Mouse (Mus musculus): ENCODE measurements at regions not wholly inside any gene's neighbourhood (a gene's known extent, or its start where the extent isn't known, plus 50 kb on each side); places are given as distances from the start of the nearest gene placed in this dataset.

DNA sequence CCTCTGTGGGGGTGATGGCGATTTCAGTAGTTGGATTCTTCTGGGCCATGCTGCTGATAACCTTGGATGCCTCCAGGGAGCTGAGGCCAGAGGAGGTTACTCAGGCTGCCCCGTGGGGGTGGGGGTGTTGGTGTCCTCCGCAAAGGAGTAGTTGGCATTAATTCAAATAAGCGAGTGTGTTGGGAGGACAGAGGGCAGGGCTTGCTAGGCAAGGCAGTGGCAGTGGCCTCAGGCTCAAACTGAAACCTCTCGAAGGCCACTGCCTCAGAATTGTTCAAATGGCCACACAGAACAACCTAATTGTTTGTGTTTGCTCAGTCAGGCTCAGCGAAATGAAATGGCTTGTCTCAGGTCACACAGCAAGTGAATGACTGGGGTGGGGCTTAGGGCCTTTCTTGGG is 66.6 kb upstream of the Id2 start:
- no peak; the same call in 1 of the 2 replicates for ATAC-seq (ENCODE audit: insufficient read depth, low FRiP score, low TSS enrichment)
- H3K27me3 ChIP-seq (ENCODE audit: control insufficient read depth, insufficient read depth, low read length), result no peaks in the 10 kb centered on the region
- 26% methylated on average over 6 of the region's 6 CpGs for WGBS

DNA sequence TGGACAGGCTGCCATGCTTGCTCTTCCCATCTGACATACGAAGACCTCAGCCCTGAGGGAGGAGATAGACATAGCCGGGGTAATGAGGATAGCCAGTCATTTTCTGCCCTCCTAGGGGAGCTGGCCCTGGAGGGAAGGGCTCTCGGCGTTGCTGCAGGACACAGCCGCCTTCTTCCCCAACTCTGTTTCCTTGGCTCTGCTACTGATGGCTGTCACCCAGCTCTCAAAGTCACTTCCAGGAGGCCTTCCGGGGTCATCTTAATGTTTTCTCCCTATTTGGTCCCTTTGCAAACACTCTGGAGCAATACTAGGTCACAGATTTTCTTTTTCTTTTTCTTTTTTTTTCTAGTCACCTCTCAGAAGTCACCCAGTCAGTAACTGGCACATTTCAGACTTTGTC is 65.9 kb upstream of the Id2 start:
- ATAC-seq (ENCODE audit: insufficient read depth, low FRiP score, low TSS enrichment) (no peak), DNase-seq (ENCODE audit: low spot score) (no peak)
- H3K4me3 ChIP-seq (ENCODE audit: low read depth, low read length), result no peak overlapping the region
- no peak overlapping the region for H3K9ac ChIP-seq (ENCODE audit: low read length)
- H3K27me3 ChIP-seq (ENCODE audit: control insufficient read depth, insufficient read depth, low read length), result no peaks in the 10 kb centered on the region
- no peak overlapping the region for H3K27ac ChIP-seq (ENCODE audit: low read depth, low read length)
- H3K36me3 ChIP-seq (ENCODE audit: control insufficient read depth, insufficient read depth, low read length), result no peaks in the 10 kb centered on the region
- no peak overlapping the region for H3K4me2 ChIP-seq (ENCODE audit: low read depth)
- peaks cover 9% of the 10 kb centered on the region for H3K4me1 ChIP-seq (ENCODE audit: control insufficient read depth, insufficient read depth, low read length)
- no peaks in the 10 kb centered on the region for H3K9me3 ChIP-seq (ENCODE audit: control insufficient read depth, low read length)
- WGBS, result 81% methylated on average over 6 of the region's 6 CpGs

More for the DNA sequence above, 66.6 kb upstream of the Id2 start:
- Histone ChIP-seq H3K9ac (ENCODE audit: low read length) (no peak overlapping the region), H3K4me3 (ENCODE audit: low read depth, low read length) (no peak overlapping the region), H3K9me3 (ENCODE audit: control insufficient read depth, low read length) (no peaks in the 10 kb centered on the region), H3K4me1 (ENCODE audit: control insufficient read depth, insufficient read depth, low read length) (peaks cover 9% of the 10 kb centered on the region), H3K4me2 (ENCODE audit: low read depth) (no peak overlapping the region), H3K36me3 (ENCODE audit: control insufficient read depth, insufficient read depth, low read length) (no peaks in the 10 kb centered on the region), H3K27ac (ENCODE audit: low read depth, low read length) (no peak overlapping the region)
- no peak for DNase-seq (ENCODE audit: low spot score)

GRCm38 (mm10) chr12:25161939-25162338 is 65.0 kb upstream of the Id2 start:
- no peak overlapping the region for H3K27ac ChIP-seq (ENCODE audit: low read depth, low read length)
- H3K4me1 ChIP-seq (ENCODE audit: control insufficient read depth, insufficient read depth, low read length), result peaks cover 9% of the 10 kb centered on the region
- no peak for DNase-seq (ENCODE audit: low spot score)
- WGBS, result 83% methylated on average over 6 of the region's 6 CpGs
- no peak overlapping the region for H3K9ac ChIP-seq (ENCODE audit: low read length)
- no peaks in the 10 kb centered on the region for H3K27me3 ChIP-seq (ENCODE audit: control insufficient read depth, insufficient read depth, low read length)
- H3K4me2 ChIP-seq (ENCODE audit: low read depth), result no peak overlapping the region
- no peak overlapping the region for H3K4me3 ChIP-seq (ENCODE audit: low read depth, low read length)
- no peak for ATAC-seq (ENCODE audit: insufficient read depth, low FRiP score, low TSS enrichment)
- H3K36me3 ChIP-seq (ENCODE audit: control insufficient read depth, insufficient read depth, low read length), result no peaks in the 10 kb centered on the region
- no peaks in the 10 kb centered on the region for H3K9me3 ChIP-seq (ENCODE audit: control insufficient read depth, low read length)

GRCm38 (mm10) chr12:25160990-25161843 is 64.3 kb upstream of the Id2 start:
- H3K4me1 ChIP-seq (ENCODE audit: control insufficient read depth, insufficient read depth, low read length), result peaks cover 9% of the 10 kb centered on the region
- ATAC-seq (ENCODE audit: insufficient read depth, low FRiP score, low TSS enrichment) (no peak), DNase-seq (ENCODE audit: low spot score) (no peak)
- H3K36me3 ChIP-seq (ENCODE audit: control insufficient read depth, insufficient read depth, low read length), result no peaks in the 10 kb centered on the region
- no peaks in the 10 kb centered on the region for H3K27me3 ChIP-seq (ENCODE audit: control insufficient read depth, insufficient read depth, low read length)
- H3K9me3 ChIP-seq (ENCODE audit: control insufficient read depth, low read length), result no peaks in the 10 kb centered on the region
- H3K27ac ChIP-seq (ENCODE audit: low read depth, low read length), result no peak overlapping the region
- H3K9ac ChIP-seq (ENCODE audit: low read length), result no peak overlapping the region
- H3K4me2 ChIP-seq (ENCODE audit: low read depth), result no peak overlapping the region
- H3K4me3 ChIP-seq (ENCODE audit: low read depth, low read length), result no peak overlapping the region
- WGBS, result 74% methylated on average over 15 of the region's 15 CpGs

DNA sequence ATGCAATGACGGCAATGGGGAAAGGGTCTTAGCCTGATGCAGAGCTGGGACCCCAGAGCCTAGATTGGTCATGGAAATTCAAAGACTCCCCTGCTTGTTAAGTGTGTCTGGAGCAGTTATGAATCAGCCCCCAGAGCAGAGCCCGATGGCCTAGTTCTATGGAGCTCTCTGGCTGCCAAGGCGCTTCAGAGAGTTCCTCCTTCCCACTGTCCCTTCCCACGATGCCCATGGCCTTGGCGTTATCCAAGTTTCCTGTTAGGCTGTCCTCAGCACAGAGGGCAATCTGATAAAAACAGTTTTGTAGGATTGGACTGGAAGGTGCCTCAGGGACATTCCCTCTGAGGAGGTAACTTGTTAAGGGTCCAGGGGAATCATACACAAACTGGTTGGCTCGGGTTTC is 62.2 kb upstream of the Id2 start:
- Histone ChIP-seq H3K27ac (ENCODE audit: low read depth, low read length) (no peak overlapping the region), H3K27me3 (ENCODE audit: control insufficient read depth, insufficient read depth, low read length) (no peaks in the 10 kb centered on the region), H3K4me1 (ENCODE audit: control insufficient read depth, insufficient read depth, low read length) (peaks cover 9% of the 10 kb centered on the region), H3K4me2 (ENCODE audit: low read depth) (no peak overlapping the region), H3K9me3 (ENCODE audit: control insufficient read depth, low read length) (no peaks in the 10 kb centered on the region), H3K9ac (ENCODE audit: low read length) (no peak overlapping the region), H3K36me3 (ENCODE audit: control insufficient read depth, insufficient read depth, low read length) (no peaks in the 10 kb centered on the region), H3K4me3 (ENCODE audit: low read depth, low read length) (no peak overlapping the region)
- 88% methylated on average over 6 of the region's 6 CpGs for WGBS
- ATAC-seq (ENCODE audit: insufficient read depth, low FRiP score, low TSS enrichment) (no peak), DNase-seq (ENCODE audit: low spot score) (no peak)

DNA sequence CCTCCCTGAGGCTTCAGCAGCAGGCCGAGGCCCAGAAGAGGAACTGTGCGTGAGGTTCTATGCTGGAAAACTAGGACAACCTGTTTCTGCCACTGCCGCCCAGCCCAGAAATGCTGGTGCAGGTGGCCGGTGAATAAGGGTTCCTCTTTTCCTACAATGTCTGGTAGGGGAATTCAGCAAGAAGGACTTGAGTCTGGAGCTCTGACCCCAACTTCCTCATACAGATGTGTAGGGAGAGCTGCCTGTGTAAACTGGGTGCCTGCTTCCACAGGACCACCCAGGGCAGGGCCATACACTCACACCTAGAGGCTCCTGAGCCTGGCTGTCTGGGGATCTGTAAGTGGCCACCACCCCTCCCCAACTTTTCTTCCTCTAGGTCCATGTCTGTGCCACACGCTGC is 60.3 kb upstream of the Id2 start:
- Histone ChIP-seq H3K9ac (ENCODE audit: low read length) (no peak overlapping the region), H3K4me2 (ENCODE audit: low read depth) (no peak overlapping the region), H3K4me1 (ENCODE audit: control insufficient read depth, insufficient read depth, low read length) (no peaks in the 10 kb centered on the region), H3K9me3 (ENCODE audit: control insufficient read depth, low read length) (no peaks in the 10 kb centered on the region), H3K27me3 (ENCODE audit: control insufficient read depth, insufficient read depth, low read length) (no peaks in the 10 kb centered on the region), H3K36me3 (ENCODE audit: control insufficient read depth, insufficient read depth, low read length) (no peaks in the 10 kb centered on the region), H3K4me3 (ENCODE audit: low read depth, low read length) (no peak overlapping the region), H3K27ac (ENCODE audit: low read depth, low read length) (no peak overlapping the region)
- no peak for DNase-seq (ENCODE audit: low spot score)
- no peak for ATAC-seq (ENCODE audit: insufficient read depth, low FRiP score, low TSS enrichment)
- WGBS, result 87% methylated on average over 5 of the region's 5 CpGs

DNA sequence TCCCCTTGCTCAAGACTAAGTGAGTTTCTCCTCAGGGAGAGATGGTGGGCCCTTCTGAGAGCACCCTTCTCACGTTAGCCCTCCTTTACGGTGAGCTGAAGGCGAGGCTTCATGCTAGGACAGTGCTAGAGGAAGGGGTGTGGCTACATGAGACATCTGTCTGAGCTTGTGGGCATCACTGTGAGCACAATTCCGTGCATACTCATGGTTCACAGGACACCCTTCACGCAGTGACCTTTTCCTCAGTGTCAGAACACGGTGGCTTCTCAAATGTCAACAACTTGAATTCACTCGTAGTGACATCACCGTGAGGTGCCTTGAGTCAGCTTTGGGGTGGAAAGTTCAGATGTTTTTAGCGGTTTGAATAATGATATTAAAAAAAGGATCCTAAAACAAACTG is 58.5 kb upstream of the Id2 start:
- WGBS, result 76% methylated on average over 9 of the region's 9 CpGs
- ATAC-seq (ENCODE audit: insufficient read depth, low FRiP score, low TSS enrichment), result no peak
- H3K4me1 ChIP-seq (ENCODE audit: control insufficient read depth, insufficient read depth, low read length), result no peaks in the 10 kb centered on the region
- H3K27me3 ChIP-seq (ENCODE audit: control insufficient read depth, insufficient read depth, low read length), result no peaks in the 10 kb centered on the region
- H3K4me2 ChIP-seq (ENCODE audit: low read depth), result no peak overlapping the region
- no peaks in the 10 kb centered on the region for H3K36me3 ChIP-seq (ENCODE audit: control insufficient read depth, insufficient read depth, low read length)
- no peak overlapping the region for H3K4me3 ChIP-seq (ENCODE audit: low read depth, low read length)
- H3K27ac ChIP-seq (ENCODE audit: low read depth, low read length), result no peak overlapping the region
- no peak overlapping the region for H3K9ac ChIP-seq (ENCODE audit: low read length)
- H3K9me3 ChIP-seq (ENCODE audit: control insufficient read depth, low read length), result no peaks in the 10 kb centered on the region
- no peak for DNase-seq (ENCODE audit: low spot score)

DNA sequence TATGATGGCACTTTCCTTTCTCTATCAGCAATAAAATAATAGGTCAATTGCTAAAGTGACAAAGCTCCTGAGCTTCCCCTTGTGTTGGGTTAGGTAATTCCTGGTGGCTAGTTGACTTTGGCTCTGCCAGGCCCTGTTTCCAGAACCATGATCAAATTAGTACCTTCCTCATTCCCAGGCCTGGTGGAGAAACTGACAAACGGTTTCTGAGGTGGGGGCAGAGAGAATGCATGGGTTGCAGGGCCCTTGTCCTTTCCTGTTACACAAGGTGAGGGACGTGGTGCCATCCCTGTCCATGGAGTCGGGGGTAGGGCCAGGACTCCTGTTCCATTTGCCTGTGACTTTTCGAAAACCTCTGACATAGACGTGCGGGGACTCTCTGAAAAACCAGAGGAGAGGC is 51.2 kb upstream of the Id2 start:
- Histone ChIP-seq H3K4me1 (ENCODE audit: control insufficient read depth, insufficient read depth, low read length) (no peaks in the 10 kb centered on the region), H3K9ac (ENCODE audit: low read length) (no peak overlapping the region), H3K4me2 (ENCODE audit: low read depth) (no peak overlapping the region), H3K27ac (ENCODE audit: low read depth, low read length) (no peak overlapping the region), H3K9me3 (ENCODE audit: control insufficient read depth, low read length) (no peaks in the 10 kb centered on the region), H3K36me3 (ENCODE audit: control insufficient read depth, insufficient read depth, low read length) (no peaks in the 10 kb centered on the region), H3K27me3 (ENCODE audit: control insufficient read depth, insufficient read depth, low read length) (no peaks in the 10 kb centered on the region), H3K4me3 (ENCODE audit: low read depth, low read length) (no peak overlapping the region)
- WGBS, result 86% methylated on average over 6 of the region's 6 CpGs
- DNase-seq (ENCODE audit: low spot score) (no peak), ATAC-seq (ENCODE audit: insufficient read depth, low FRiP score, low TSS enrichment) (no peak)
